Mouse (Mus musculus) brown adipose tissue, adult 24 weeks (tissue): Measurements from ENCODE around the gene Smtnl2. TPM values are rescaled to one million over a fixed set of nuclear protein-coding genes. Genes with fewer than 3 reads are reported as not detected.
"Not testable (repeated sequence)": the region's sequence is repeated elsewhere in the genome, so short reads cannot be mapped to it uniquely, and the experiment has no call there.

Experiments used
- H3K27ac ChIP-seq: fragments of 200-500 bp; replicated peaks from 2 replicates; pipeline ENCODE4 v1.5.1; 2012; ENCODE audit warnings: low read depth, mild to moderate bottlenecking, low read length
- H3K4me1 ChIP-seq: fragments of 200-500 bp; 2 replicates; pipeline ENCODE4 v1.6.1; 2012; ENCODE audit warnings: low read length, mixed read lengths; ENCODE audit not compliant: control insufficient read depth, insufficient read depth, insufficient read length
- H3K4me3 ChIP-seq: fragments of 200-500 bp; 2 replicates; pipeline ENCODE4 v1.5.1; 2012; ENCODE audit warnings: low read depth, mild to moderate bottlenecking, low read length, moderate library complexity; ENCODE audit not compliant: insufficient read depth
- polyA plus RNA-seq: library from polyadenylated mRNA; stranded (reverse); fragments of >200 nt; gene quantifications from 2 replicates; pipeline ENCODE4 v1.2.4, GENCODE M21; 2012; ENCODE audit not compliant: missing spikeins, insufficient read depth, insufficient read length

Smtnl2 gene
- polyA plus RNA-seq, 1 experiment: 8.2 TPM

DNA sequence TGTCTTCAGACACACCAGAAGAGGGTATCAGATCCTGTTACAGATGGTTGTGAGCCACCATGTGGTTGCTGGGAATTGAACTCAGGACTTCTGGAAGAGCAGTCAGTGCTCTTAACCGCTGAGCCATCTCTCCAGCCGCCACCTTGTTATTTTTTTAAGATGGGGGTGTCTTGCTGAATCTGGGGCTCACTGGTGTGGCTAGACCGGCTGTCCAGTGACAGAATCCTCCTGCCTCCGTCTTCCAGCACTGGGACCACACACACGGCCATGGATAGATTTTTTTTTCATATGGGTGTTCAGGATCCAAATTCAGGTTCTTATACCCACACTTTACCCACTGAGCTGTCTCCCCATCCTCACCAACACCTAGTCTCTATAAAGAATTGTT is 68.3 kb downstream of the Smtnl2 start:
- H3K4me3 ChIP-seq, H3K27ac ChIP-seq, H3K4me1 ChIP-seq: not testable (repeated sequence)

GRCm38 (mm10) chr11:72342549-72343237 is 68.8 kb downstream of the Smtnl2 start:
- H3K27ac ChIP-seq: no peak overlapping the region
- H3K4me3 ChIP-seq: no peak overlapping the region
- H3K4me1 ChIP-seq: no peaks in the 10 kb centered on the region

- Histone ChIP-seq H3K27ac (no peak overlapping the region), H3K4me3 (no peak overlapping the region), H3K4me1 (no peaks in the 10 kb centered on the region)
Observed at GRCm38 (mm10) chr11:72339716-72340115, 71.8 kb downstream of the Smtnl2 start.

Other genes with a start within 250 kb of the Smtnl2 start
- not detected in 2 replicates for gene Gm43951, start 204.9 kb downstream of the Smtnl2 start, polyA plus RNA-seq
- 1.5 and 2.2 TPM in 2 replicates for gene 4933427D14Rik, start 204.3 kb downstream of the Smtnl2 start, polyA plus RNA-seq
- gene Txndc17, start 204.2 kb downstream of the Smtnl2 start, polyA plus RNA-seq: 114 and 144 TPM in 2 replicates
- gene Med31, start 196.1 kb downstream of the Smtnl2 start, polyA plus RNA-seq: 16.0 and 16.1 TPM in 2 replicates
- gene Slc13a5, start 144.5 kb downstream of the Smtnl2 start, polyA plus RNA-seq: not detected in 2 replicates
- 12.7 and 17.7 TPM in 2 replicates for gene Xaf1, start 110.1 kb downstream of the Smtnl2 start, polyA plus RNA-seq
- gene Fbxo39, start 97.3 kb downstream of the Smtnl2 start, polyA plus RNA-seq: not detected in 2 replicates
- not detected in 2 replicates for gene Tekt1, start 49.3 kb downstream of the Smtnl2 start, polyA plus RNA-seq
- 0.99 TPM in 1 of 2 replicates, not detected in the other for gene Ggt6, start 23.8 kb upstream of the Smtnl2 start, polyA plus RNA-seq
- gene Mybbp1a, start 29.6 kb upstream of the Smtnl2 start, polyA plus RNA-seq: 23.2 and 24.3 TPM in 2 replicates
- 3.2 and 3.5 TPM in 2 replicates for gene Spns2, start 78.2 kb upstream of the Smtnl2 start, polyA plus RNA-seq
- gene Spns3, start 138.8 kb upstream of the Smtnl2 start, polyA plus RNA-seq: not detected in 2 replicates
- 22.8 and 29.9 TPM in 2 replicates for gene Ube2g1, start 195.6 kb upstream of the Smtnl2 start, polyA plus RNA-seq